Mouse (Mus musculus) testis, adult 2 months (tissue): ENCODE data around the gene Atpif1.

Experiments used
- CTCF ChIP-seq: fragments of 200-500 bp; IDR thresholded peaks from 2 replicates; pipeline ENCODE4 v1.5.1; 2012; ENCODE audit warnings: low read depth, mild to moderate bottlenecking, inconsistent platforms, low read length, moderate library complexity; ENCODE audit not compliant: control insufficient read depth, insufficient read depth, insufficient replicate concordance
- POLR2A ChIP-seq: fragments of 200-500 bp; IDR thresholded peaks from 2 replicates; pipeline ENCODE4 v1.6.1; 2012; ENCODE audit warnings: low read depth, mild to moderate bottlenecking, inconsistent platforms, low read length, moderate library complexity; ENCODE audit not compliant: control insufficient read depth

DNA sequence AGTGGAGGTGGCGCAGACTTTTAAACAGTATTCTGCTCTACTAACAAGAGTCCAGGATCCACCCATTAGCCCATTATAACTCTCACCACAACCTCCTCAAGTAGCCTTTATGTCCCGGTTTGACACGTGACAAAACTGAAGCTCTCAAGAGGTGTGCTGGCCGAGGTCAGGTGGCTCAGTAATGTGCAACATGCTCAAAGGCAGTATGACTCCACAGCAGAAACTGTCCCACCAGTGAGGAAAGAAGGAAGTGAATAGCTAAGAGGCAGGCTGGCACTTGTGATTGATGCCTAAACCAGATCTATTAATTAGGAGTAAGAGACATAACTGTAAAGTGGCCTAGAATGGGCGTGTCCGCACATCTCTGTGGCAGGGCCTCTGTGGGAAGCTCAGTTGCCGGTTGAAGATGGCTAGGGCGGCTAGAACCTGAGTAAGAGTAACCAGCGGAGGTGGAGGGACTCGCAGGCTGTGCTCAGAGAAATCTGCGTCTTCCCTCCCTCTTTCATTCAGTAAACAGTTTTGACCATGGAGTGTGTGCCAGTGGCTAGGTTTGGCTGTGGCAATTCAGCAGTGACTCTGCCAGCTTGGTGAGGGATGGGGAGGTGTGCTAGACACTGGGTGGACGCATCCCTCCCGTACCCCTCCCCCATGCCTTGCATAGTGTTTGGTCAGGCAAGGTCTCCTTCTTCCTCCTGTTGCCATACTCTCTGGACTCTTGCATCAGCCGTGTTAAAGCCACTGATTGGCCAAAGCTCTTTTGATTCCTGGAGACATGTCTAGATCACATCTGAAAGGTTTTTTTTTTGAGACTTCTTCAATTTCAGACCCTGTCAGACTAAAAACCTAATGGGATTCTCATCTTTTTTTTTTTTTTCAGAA lies 19.8 kb downstream of the Atpif1 start:
- TF ChIP-seq CTCF: no peak
- TF ChIP-seq POLR2A: no peak
